Mouse (Mus musculus) lung, postnatal 0 days (tissue): ENCODE measurements around the gene Nlrc5.

Experiments
- CTCF ChIP-seq: IDR thresholded peaks from 2 replicates; pipeline ENCODE4 v1.5.1; 2016; ENCODE audit warnings: antibody characterized with exemption, mild to moderate bottlenecking
- EP300 ChIP-seq: IDR thresholded peaks from 2 replicates; pipeline ENCODE4 v1.6.1; 2016; ENCODE audit warnings: antibody characterized with exemption, mild to moderate bottlenecking, control low read depth

- TF ChIP-seq CTCF (no peak), EP300 (no peak)
These were observed 90.4 kb downstream of the Nlrc5 start for GRCm38 (mm10) chr8:94524554-94524953.
